Mouse (Mus musculus) G1E-ER4 (cell line): ENCODE data around the gene Gm20075. TPM values are rescaled to one million over a fixed set of nuclear protein-coding genes. Genes with fewer than 3 reads are reported as not detected.
"Not testable (repeated sequence)": the region's sequence is repeated elsewhere in the genome, so short reads cannot be mapped to it uniquely, and the experiment has no call there.

Experiments
- GATA1 ChIP-seq: IDR thresholded peaks from one replicate; pipeline ENCODE4 v1.8.0; 2012; ENCODE audit warnings: low read length, inconsistent platforms
- polyA plus RNA-seq: library from polyadenylated mRNA; stranded (reverse); fragments of >175 nt; gene quantifications from 2 replicates; pipeline ENCODE4 v1.2.3, GENCODE M21; 2012

Gm20075 gene
- polyA plus RNA-seq: 0.03 and 0.09 TPM in 2 replicates

DNA sequence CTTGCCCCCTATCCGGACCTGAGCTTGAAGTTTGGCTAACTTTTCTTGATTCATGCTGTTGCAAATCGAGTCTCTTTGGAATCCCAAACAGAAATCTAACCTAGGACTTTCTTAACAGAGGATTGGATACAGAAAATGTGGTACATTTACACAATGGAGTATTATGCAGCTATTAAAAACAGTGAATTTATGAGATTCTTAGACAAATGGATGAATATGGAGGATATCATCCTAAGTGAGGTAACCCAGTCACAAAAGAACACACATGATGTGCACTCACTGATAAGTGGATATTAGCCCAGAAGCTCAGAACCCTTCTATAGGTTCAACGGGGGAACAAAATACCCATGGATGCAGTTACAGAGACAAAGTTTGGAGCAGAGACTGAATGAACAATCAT lies at the start of gene Gm20075:
Gene Gm20075 (minus strand): TSS at position 101 of the 400 bp plus-strand sequence.
- TF ChIP-seq GATA1: not testable (repeated sequence)

DNA sequence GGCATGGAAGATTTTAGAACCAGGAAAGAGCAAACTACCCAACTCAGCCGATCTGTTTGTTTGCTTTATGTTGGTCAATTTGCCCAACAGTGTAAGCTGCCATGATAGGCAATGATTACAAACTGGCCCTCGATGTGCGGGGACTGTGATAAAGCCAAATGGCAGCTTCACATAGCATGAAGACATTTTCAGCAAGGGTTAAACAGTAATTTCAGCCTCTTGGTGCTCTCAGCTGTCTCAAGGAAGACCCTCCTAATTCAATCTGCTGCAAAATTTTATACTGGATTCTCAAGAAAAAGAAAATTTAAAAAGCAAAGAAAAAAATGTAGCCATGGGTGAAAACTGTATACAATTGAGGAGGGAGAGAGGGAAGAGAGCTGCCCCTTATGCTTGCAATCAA lies 47.9 kb upstream of the Gm20075 start:
- TF ChIP-seq GATA1: no peak

DNA sequence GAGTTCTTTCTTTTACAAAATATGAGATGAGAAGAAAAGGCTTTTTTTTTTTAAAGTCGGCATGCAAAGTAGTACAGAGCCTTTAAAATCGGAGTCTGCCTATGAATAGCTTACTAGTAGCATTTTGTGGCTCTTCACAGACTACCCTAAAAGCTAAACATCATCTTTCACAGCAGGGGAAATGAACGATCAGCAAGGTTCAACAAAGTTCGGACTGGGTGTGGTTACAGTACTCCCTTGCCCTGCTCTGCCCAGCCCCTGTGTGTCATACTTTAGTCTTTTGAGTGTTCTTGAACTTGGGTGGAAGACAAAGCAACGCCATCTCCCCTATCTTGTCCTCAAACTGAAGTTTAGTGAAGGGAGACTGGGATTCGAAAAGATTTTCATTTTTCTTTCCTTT lies 45.5 kb upstream of the Gm20075 start:
- TF ChIP-seq GATA1: no peak

DNA sequence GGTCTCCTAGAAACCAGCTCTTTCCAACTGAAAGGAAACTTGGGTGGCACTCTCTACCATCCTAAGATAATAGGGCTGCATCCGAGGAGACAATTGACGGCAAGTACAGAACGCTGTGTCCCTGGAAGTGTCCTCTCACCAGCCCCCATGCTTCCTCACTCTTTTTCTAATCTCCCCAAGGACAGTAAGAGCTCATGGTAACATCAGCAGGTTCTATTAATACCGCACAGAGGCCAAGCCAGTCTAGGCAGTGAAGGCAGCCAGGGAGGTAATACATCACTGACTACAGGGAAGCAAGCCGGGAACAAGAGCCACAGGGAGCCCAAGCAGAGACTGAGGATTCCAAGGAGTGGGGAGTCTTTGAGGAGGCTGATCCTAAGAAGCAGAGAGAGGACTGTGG lies 43.8 kb upstream of the Gm20075 start:
- TF ChIP-seq GATA1: no peak

DNA sequence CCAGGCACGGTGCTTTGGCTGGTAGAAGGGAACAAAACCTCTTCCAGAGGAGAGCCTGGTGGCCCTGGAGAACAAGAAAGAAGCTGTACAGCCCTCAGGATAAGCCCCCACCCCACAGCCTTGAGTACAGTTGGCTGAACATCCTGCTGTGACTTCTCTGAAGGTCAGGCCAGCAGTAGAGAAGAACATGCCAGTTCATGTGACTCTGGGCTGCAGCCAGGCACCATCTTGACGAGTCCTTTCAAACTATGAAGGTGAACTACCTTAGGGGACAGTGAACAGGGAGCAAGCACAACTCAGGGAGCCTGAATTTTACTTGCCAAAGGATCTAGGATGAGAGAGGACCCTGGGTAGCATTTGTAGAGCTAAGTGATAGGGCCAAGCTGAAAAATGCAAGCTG lies 31.5 kb upstream of the Gm20075 start:
- TF ChIP-seq GATA1: no peak

DNA sequence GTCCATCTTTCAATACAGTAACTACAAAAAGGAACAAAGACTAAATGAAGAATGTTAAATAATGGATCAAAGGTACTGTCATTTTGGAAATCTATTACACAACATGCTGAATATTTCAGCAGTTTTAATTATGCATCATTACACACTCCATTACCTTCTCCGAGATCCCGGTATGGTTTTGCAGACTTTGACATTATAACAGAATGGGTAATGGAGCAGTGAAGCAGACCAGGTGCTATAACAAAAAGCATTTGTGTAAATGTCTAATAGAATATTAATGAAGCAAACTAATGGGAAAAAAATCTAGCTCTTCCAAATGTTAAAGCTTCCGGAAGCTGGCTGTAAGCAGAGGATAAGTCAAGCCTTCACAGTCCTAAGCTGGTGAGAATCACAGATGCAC lies 29.6 kb upstream of the Gm20075 start:
- TF ChIP-seq GATA1: no peak

DNA sequence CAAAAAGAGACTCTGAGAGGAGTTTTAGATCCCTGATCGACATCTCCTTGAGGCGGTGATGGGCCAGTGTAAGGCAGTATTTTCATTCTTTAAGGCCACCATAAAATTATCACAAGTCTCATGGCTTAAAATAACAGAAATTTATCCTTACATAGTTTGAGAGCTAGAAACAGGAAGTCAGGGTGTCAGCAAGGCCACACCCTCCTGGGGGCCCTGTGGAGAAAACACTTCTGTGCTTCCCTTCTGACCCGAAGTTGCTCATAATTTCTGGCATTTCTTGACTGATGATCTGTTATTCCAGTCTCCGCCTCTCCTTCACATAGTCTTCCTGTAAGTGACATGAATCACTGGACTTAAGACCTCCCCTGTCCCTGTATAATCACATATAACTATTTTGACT lies 25.2 kb upstream of the Gm20075 start:
- no peak for TF ChIP-seq GATA1

DNA sequence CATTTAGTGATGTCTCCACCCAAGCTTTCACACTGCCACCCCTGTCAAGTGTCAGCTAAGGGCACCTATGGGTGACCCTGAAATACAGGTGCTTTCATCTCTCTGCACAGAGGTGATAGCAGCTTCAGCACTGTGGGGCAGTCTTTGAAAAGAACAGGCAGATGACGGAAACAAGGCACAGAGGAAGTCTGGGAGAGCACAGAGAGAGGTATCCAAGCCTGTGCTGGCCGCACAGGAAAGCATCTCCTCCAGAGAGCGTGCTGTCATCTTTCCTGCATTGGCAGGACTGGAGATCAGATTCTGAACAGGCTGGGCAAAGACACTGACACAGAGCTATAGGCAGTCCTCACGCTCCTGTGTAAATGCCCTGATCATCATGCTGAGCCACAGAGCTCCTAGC lies 9.8 kb upstream of the Gm20075 start:
- no peak for TF ChIP-seq GATA1

DNA sequence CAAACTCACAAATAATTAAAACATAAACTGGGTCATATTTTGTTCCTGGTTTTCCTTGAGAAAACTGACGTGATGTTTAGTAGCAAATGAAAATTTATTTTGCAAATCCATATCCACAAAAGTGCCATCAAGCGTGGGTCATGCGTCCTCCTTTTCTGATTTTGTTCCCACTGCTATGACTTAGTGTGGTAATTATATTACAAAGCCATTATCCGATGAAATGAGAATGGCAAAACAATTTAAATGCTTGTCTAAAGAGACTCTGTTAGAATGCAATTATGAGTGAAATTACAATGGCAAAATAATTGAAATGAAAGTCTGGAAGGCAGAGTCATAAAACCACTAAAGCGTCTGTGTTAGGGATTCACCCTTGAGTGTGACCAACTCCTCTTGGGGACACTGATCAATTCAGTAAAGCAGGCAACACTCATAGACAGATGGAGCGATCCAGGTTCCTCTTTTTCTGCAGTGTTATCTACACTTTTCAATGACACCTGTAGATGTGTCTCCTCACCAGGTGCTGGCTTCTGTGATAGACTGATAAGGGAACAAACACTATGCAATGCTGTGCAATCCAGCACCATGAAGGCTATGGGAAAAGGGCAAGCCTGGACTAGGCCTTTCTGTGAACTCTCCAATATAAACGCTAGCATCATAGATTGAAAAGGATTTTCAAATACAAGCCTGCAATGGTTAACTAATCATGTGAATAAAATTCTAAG lies 4.6 kb upstream of the Gm20075 start:
- TF ChIP-seq GATA1: peak; percentile 53

DNA sequence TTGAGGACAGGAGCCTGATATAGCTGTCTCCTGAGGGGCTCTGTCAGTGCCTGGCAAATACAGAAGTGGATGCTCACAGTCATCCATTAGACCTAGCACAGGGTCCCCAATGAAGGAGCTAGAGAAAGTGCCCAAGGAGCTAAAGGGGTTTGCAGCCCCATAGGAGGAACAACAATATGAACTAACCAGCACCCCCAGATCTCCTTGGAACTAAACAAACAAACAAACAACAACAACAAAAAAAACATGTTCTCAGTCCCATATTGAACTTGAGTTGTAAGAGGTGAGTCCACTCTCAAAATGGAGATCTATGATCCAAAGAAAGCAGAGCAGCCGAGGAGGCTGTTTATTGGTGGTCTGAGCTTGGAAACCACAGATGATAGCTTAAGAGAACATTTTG lies 578 bp upstream of the Gm20075 start, which contains the start of gene Gm17190:
Gene Gm17190 (plus strand): TSS at position 301 of the 400 bp plus-strand sequence.
- not testable (repeated sequence) for TF ChIP-seq GATA1

DNA sequence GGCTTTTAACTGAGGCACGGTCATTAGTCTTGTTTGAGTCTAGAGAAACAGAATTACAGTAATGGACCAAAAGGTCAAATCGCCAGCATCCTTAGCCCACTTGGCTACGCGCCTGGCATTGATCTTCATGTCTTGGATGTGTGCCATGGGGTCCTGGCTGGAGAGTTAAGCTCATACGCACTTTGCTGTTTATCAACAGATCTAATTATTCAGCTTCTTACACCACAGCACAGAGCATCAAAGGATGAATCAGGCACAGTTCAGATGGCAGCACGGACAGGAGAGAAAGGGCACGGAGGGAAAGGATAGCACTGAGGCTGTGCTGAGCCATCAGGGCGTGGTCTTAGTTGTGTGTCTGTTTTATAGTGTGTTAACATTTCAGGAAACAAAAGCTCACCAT lies 7.6 kb downstream of the Gm20075 start:
- no peak for TF ChIP-seq GATA1

DNA sequence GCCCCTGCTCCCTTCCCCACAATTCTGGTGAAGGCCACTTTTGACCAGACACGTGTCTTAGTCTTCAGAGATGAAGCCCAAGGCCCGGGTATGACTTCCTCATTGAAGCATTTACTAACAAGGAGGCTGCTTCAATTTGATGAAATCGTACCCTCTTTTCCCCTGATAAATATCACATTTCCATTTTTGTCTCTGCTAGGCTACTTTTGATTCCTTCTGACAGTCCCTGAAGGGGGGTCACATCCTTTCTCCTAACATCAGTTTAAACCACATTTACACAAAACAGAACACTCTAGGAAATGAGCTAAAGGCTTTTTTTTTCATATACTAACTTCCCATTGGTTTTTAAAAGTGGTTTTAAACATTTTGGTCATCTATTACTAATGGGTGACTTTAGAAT lies 28.4 kb downstream of the Gm20075 start:
- no peak for TF ChIP-seq GATA1

DNA sequence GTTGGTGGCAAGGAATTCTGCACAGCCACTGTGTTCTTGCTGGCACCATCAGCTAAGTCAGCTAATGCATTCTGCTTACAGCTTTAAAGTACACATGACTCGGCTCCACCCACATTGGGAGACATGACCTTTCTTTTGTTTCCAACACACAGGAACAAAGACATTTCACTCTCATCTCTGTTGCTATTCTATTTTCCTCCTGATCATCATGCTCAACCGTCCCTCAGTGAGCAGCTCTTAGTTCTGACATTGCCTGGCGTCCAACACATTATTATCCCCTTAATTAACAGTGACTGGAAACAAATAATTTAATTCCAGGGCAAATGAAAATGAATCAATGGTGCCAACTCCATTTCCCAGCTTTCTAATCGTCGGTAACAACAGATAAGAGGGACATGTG lies 35.8 kb downstream of the Gm20075 start:
- no peak for TF ChIP-seq GATA1

DNA sequence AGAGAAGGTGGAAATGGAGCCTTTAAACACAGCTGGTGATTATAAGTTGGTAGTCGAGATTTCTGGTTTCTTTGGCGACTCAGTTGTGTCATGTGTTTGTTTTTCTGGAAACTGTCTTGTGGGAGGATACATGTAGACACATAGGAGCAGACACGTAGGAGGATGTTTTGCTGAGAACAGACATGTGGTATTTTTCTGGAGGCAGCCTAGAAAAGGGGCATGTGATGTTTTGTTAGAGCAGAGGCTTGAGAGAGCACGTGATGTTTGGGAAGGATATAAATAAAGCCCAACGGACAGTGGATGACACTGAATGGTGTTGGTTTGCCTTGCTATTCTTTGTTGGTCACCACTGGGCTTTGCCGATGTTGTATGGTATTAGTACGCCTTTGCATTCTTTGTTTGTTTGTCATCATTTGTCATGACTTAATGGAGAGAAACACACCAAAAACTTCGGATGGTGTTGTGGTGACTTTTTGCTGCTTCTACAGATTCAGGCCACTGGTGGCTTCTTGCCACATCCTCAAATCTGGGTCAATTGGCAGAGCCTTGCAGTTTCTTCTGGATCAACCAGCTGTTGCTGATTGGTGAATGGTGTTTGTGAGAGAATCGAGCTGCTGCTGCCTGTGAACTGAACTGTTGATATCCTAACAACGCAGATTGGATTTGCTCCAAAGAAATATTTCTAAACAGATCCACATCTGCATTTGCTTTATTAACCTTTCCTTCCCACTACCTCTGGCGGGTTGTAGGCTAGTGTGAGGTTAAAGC lies 40.7 kb downstream of the Gm20075 start:
- no peak for TF ChIP-seq GATA1

DNA sequence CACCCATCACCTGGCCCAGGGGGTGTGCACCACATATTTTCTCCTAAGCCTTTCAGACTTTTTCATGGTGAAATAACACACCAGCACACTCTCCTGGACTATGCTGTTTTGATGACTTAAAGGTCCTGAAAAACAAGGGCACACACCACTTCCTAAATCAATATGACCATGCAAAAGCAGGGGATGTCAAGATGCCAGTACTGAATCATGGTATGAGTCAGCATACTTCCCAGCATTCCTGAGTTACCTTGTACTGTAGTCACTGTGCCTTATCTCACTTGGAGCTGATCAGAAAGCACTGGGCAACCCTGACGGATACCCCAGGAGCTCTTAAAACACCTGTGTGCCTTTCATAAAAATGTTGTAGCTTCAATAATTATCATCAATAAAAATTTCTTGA lies 41.6 kb downstream of the Gm20075 start:
- TF ChIP-seq GATA1: no peak

DNA sequence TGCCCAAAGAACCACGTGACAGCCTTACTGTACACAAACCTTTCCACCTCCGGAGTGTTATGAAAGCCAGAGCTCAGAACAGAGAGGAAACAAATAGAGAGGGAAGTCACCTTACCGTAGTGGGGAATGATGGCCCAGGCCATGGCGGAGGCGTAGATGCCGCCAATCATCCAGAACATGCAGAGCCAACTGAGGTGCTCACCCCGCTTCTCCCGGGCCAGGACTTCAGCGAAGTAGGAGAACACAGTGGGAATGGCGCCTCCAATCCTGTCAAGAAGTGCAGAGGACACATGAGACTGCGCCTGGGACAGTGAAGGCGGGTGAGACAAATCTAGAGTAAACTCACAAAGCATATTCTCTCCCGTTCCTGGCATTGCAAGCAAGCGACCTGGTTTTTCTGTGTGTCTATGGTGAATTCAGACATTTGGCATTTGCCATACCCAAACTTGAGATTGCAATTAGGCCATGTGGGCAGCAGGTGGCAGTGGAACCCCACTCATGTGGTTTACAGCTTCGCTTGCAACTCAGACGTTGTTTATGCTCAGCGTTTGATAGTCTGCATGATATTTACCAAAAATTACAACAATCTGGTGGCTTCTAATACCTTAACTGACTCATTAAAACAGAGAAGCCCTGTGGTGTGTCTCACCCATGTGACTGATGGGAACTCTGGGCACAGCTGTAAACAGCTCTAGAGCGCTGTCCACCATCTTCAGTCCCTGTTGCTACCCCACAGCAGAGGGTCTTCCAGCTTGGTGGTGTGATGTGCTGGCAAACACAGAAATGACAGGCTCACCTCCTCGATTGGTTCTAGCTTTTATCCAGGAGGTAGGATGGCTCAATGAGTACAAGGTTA lies 50.6 kb downstream of the Gm20075 start:
- no peak for TF ChIP-seq GATA1

Other genes with a start within 250 kb of the Gm20075 start
- gene Iqgap2, start 189.5 kb downstream of the Gm20075 start, polyA plus RNA-seq: 4.4 and 5.0 TPM in 2 replicates
- not detected in 2 replicates for gene Gm17190, start 678 bp upstream of the Gm20075 start, polyA plus RNA-seq
- gene Sv2c, start 51.2 kb upstream of the Gm20075 start, polyA plus RNA-seq: 0.02 and 0.03 TPM in 2 replicates